Mouse (Mus musculus) heart, adult 10 weeks (tissue): Measurements from ENCODE around the gene Ccr8. TPM values are rescaled to one million over a fixed set of nuclear protein-coding genes. Genes with fewer than 3 reads are reported as not detected.

ENCODE experiments used
- polyA plus RNA-seq: library from polyadenylated mRNA; stranded (reverse); fragments of 350-450 nt; fragmentation: Illumina TruSeq; extraction: RNeasy Lipid Tissue Mini Kit (QIAGEN cat#74804); gene quantifications from one replicate; pipeline ENCODE4 v1.2.3, GENCODE M21; 2014; ENCODE audit warnings: low read depth, low replicate concordance

The Ccr8 gene
- not detected for polyA plus RNA-seq

DNA sequence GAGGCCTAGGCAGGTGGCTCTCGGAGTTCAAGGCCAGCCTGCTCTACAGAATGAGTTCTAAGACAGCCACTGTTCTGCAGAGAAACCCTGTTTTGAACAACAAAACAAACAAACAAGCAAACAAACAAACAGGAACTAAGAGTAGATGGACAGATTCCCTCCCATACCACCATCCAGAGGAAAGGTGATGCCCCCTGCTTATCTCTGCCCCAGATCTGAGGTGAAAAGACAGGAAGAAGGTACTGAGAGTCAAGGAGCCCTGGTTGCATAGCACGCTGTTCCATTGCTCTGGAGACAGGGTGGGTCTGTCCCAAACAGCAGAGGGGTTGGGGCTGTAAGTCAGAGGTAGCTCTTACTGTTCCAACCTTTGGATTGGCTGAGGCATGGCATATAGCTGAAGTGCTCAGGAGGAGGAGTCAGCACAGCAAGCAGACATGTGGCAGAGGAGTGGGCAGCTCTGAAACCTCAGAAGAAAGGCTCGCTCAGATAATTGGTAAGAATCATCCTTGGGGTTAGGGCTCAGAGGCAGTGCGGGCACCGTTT, at the start of gene Ccr8:
Gene Ccr8 (plus strand): TSS at position 419 of the 543 bp plus-strand sequence.

DNA sequence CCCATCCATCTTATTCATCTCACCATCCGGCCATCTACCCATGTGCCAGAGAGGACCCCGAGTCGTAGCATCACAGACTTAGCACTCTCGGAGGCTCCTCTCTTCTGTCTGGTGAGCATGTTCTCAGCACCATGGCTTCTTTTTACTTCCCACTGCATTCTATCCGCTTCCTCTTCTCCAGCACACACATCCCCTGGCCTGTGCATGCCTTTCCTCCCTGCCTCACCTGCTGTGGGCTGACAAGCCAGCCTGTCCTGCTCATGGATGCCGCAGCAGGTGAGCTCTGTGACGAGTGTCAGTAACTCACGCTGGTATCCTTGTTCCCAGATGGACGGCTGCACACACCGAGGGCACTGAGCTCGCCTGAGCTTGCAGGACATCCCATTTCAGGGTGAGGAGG, 22.1 kb upstream of the Ccr8 start, which contains the start of gene Cx3cr1:
Gene Cx3cr1 (minus strand): TSS at position 101 of the 400 bp plus-strand sequence.

DNA sequence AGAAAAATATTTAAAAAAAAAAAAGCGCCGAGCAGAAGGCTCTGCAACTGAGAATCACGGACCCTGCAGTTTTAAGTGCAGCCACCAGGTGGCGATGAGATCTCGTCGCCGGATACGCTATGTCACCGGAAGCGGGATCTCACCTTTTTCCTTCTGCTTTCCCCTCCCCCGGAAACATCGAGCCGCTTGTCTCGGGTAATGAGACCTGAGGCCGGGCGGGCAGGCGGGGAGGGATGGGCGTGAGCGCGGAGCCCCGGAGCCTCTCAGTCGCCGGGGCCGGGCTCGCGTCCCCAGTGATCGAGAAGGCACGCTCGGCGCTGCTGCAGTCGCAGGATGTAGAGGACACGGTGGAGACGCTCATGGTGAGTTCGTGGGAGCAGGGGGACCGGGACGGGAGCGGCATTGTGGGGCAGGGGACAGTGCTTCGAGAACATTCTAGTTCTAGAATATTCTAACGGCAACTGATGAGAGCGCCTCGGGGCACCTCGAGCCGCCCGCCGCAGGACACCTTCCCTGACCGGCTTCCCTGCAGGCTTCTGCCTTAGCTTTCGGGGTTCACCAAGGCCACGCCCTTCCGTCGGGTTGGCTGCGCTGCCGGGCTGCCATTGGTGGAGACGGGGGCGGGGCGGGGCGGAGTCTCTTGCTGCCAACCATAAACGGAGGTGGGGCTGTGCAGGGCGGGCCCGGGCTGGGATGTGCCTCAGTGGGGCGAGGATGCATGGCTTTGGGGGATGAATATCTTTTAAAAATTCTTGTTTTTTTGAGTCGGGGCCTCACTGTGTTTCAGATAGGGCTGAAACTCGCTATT, 18.5 kb downstream of the Ccr8 start, which contains the start of gene Slc25a38:
Gene Slc25a38 (plus strand): TSS at position 164 of the 808 bp plus-strand sequence.

DNA sequence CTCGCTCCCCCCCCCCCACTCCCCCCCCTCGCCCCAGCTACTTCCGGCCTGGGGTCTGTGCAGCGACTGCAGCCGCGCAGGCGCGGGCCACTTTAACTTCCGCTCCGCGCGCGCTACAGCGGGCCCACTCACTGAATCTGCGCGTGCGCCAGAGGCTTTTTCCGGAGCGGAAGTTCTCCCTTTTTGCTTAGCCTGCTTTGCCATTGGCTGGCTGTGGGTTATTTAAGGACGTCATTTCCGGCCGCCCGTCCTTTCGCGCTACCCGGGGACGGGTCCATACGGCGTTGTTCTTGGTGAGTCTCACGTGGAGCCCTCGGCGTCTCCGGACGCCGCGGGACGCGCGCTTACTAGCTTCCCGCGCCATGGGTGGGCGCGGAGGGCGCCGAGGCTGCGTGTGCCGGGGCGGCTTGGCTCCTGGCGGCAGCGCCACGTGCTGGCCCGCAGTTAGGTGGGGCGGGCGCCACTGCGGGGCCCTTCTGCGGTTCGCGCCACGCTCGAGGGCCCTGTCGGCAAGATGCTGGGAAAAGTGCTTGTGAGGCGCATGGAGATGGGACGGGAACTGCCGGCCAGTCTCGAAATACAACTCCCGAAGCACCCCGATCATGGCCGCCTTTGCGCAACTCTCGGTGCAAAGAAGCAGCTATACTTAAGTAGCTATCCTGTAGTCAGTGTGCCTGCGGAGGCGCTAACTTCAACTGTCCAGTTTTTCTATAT, 35.8 kb downstream of the Ccr8 start, which contains the start of gene Rpsa:
Gene Rpsa (plus strand): TSS at position 152 of the 714 bp plus-strand sequence.

Other genes starting within 250 kb of the Ccr8 start
- gene Wdr48, start 197.2 kb upstream of the Ccr8 start, polyA plus RNA-seq: 29.5 TPM
- 16.2 TPM for gene Gorasp1, start 154.5 kb upstream of the Ccr8 start, polyA plus RNA-seq
- gene Ttc21a, start 154.5 kb upstream of the Ccr8 start, polyA plus RNA-seq: not detected
- 13.3 TPM for gene Csrnp1, start 107.5 kb upstream of the Ccr8 start, polyA plus RNA-seq
- gene Xirp1, start 68.5 kb upstream of the Ccr8 start, polyA plus RNA-seq: 105 TPM
- 2.2 TPM for gene Cx3cr1, start 22.2 kb upstream of the Ccr8 start, polyA plus RNA-seq
- 27.5 TPM for gene Slc25a38, start 18.3 kb downstream of the Ccr8 start, polyA plus RNA-seq
- gene Rpsa, start 35.6 kb downstream of the Ccr8 start, polyA plus RNA-seq: 861 TPM
- not detected for gene Mobp, start 57.6 kb downstream of the Ccr8 start, polyA plus RNA-seq
- gene Myrip, start 209.4 kb downstream of the Ccr8 start, polyA plus RNA-seq: 2.5 TPM